Mouse (Mus musculus) heart, embryonic 14.5 days (tissue): ENCODE measurements at regions not wholly inside any gene's neighbourhood (a gene's known extent, or its start where the extent isn't known, plus 50 kb on each side); places are given as distances from the start of the nearest gene placed in this dataset.

Experiments
- ATAC-seq: fragments of 200-750 bp; cut with Nextera tagmentation; 2 replicates; pipeline ENCODE4 v1.8.0; 2017; ENCODE audit warnings: low read depth, moderate TSS enrichment; ENCODE audit not compliant: insufficient number of reproducible peaks, insufficient read depth, low FRiP score
- H3K27ac ChIP-seq, 2 experiments: fragments of 200-500 bp in 1 of 2; fragments of 300-500 bp in 1 of 2; sonication (generic) in 1 of 2; replicated peaks in 1 of 2; 2 replicates each; pipeline ENCODE4 v1.5.1; 2012 to 2014; ENCODE audit warnings: low read depth in 2 of 2, low read length in 2 of 2, control low read depth in 1 of 2, mild to moderate bottlenecking in 1 of 2, mixed read lengths in 1 of 2; ENCODE audit not compliant: control insufficient read depth in 1 of 2, insufficient read depth in 1 of 2
- H3K27me3 ChIP-seq: fragments of 300-500 bp; sonication (generic); 2 replicates; pipeline ENCODE4 v1.6.1; 2014; ENCODE audit warnings: mild to moderate bottlenecking, low read length, control low read depth; ENCODE audit not compliant: control insufficient read depth, insufficient read depth
- H3K36me3 ChIP-seq: fragments of 300-500 bp; sonication (generic); 2 replicates; pipeline ENCODE4 v1.6.1; 2014; ENCODE audit warnings: mild to moderate bottlenecking, control low read depth, low read length, mixed read lengths; ENCODE audit not compliant: control insufficient read depth, insufficient read depth
- H3K4me1 ChIP-seq, 2 experiments: fragments of 200-500 bp in 1 of 2; fragments of 300-500 bp in 1 of 2; sonication (generic) in 1 of 2; 2 replicates each; pipeline ENCODE4 v1.6.1; 2012 to 2014; ENCODE audit warnings: low read length in 2 of 2, control low read depth in 1 of 2, mixed read lengths in 1 of 2; ENCODE audit not compliant: control insufficient read depth in 2 of 2, insufficient read depth in 2 of 2
- H3K4me2 ChIP-seq: fragments of 300-500 bp; sonication (generic); 2 replicates; pipeline ENCODE4 v1.6.1; 2014; ENCODE audit warnings: mild to moderate bottlenecking, low read length
- H3K4me3 ChIP-seq, 2 experiments: fragments of 200-500 bp in 1 of 2; fragments of 300-500 bp in 1 of 2; sonication (generic) in 1 of 2; 2 replicates each; pipeline ENCODE4 v1.5.1; 2012 to 2014; ENCODE audit warnings: low read length in 2 of 2, mild to moderate bottlenecking in 2 of 2, control low read depth in 1 of 2, low read depth in 1 of 2, moderate library complexity in 1 of 2; ENCODE audit not compliant: control insufficient read depth in 1 of 2, insufficient read depth in 1 of 2
- H3K9ac ChIP-seq: fragments of 300-500 bp; sonication (generic); 2 replicates; pipeline ENCODE4 v1.6.1; 2014; ENCODE audit warnings: mild to moderate bottlenecking, low read length
- H3K9me3 ChIP-seq: fragments of 300-500 bp; sonication (generic); 2 replicates; pipeline ENCODE4 v1.6.1; 2016; ENCODE audit warnings: low read length, control low read depth; ENCODE audit not compliant: control insufficient read depth
- WGBS: fragments of 180-500 bp; shearing (Covaris S2); extraction: QIAGEN DNeasy Blood & Tissue Kit; methylation state at CpG from one replicate; pipeline ENCODE4 v1.1.7; 2014; 5-methylcytosine and 5-hydroxymethylcytosine counted together

GRCm38 (mm10) chr12:47117504-47117903, 298.8 kb upstream of the Nova1 start:
- H3K4me1 ChIP-seq, result no peaks in the 10 kb centered on the region
- no peak overlapping the region for H3K9ac ChIP-seq
- H3K9me3 ChIP-seq, result no peaks in the 10 kb centered on the region
- no peaks in the 10 kb centered on the region for H3K27me3 ChIP-seq
- H3K4me3 ChIP-seq, result no peak overlapping the region
- no peaks in the 10 kb centered on the region for H3K36me3 ChIP-seq
- WGBS, result 44% methylated on average over 3 of the region's 3 CpGs
- H3K4me2 ChIP-seq, result no peak overlapping the region
- no peak for ATAC-seq
- H3K27ac ChIP-seq, result no peak overlapping the region

GRCm38 (mm10) chr12:47089234-47089633, 270.5 kb upstream of the Nova1 start:
- H3K36me3 ChIP-seq, result no peaks in the 10 kb centered on the region
- H3K4me2 ChIP-seq, result no peak overlapping the region
- H3K9ac ChIP-seq, result no peak overlapping the region
- no peak for ATAC-seq
- no peak overlapping the region for H3K4me3 ChIP-seq
- no peaks in the 10 kb centered on the region for H3K9me3 ChIP-seq
- H3K27me3 ChIP-seq, result no peaks in the 10 kb centered on the region
- H3K4me1 ChIP-seq, result no peaks in the 10 kb centered on the region
- no peak overlapping the region for H3K27ac ChIP-seq

- no peaks in the 10 kb centered on the region for H3K27me3 ChIP-seq
- no peaks in the 10 kb centered on the region for H3K36me3 ChIP-seq
- ATAC-seq, result no peak
- no peaks in the 10 kb centered on the region for H3K4me1 ChIP-seq
- H3K4me3 ChIP-seq, result no peak overlapping the region
- H3K9me3 ChIP-seq, result no peaks in the 10 kb centered on the region
- no peak overlapping the region for H3K9ac ChIP-seq
- 66% methylated on average over 2 of the region's 2 CpGs for WGBS
- no peak overlapping the region for H3K27ac ChIP-seq
- no peak overlapping the region for H3K4me2 ChIP-seq
These were observed 256.2 kb upstream of the Nova1 start for GRCm38 (mm10) chr12:47074961-47075360.

GRCm38 (mm10) chr12:47052474-47052873, 233.7 kb upstream of the Nova1 start:
- 68% methylated on average over 1 of the region's 1 CpGs for WGBS
- Histone ChIP-seq H3K9ac (no peak overlapping the region), H3K4me1 (no peaks in the 10 kb centered on the region), H3K4me2 (no peak overlapping the region), H3K36me3 (no peaks in the 10 kb centered on the region), H3K4me3 (no peak overlapping the region), H3K9me3 (no peaks in the 10 kb centered on the region), H3K27me3 (no peaks in the 10 kb centered on the region), H3K27ac (no peak overlapping the region)
- no peak for ATAC-seq

GRCm38 (mm10) chr12:47020810-47021348, 202.2 kb upstream of the Nova1 start:
- H3K36me3 ChIP-seq, result no peaks in the 10 kb centered on the region
- H3K9ac ChIP-seq, result no peak overlapping the region
- no peak overlapping the region for H3K27ac ChIP-seq
- no peak for ATAC-seq
- WGBS, result 62% methylated on average over 6 of the region's 6 CpGs
- no peak overlapping the region for H3K4me2 ChIP-seq
- no peaks in the 10 kb centered on the region for H3K27me3 ChIP-seq
- H3K4me3 ChIP-seq, result no peak overlapping the region
- no peaks in the 10 kb centered on the region for H3K4me1 ChIP-seq
- H3K9me3 ChIP-seq, result no peaks in the 10 kb centered on the region

- Histone ChIP-seq H3K4me1 (no peaks in the 10 kb centered on the region), H3K4me2 (no peak overlapping the region), H3K27me3 (no peaks in the 10 kb centered on the region), H3K4me3 (no peak overlapping the region), H3K27ac (no peak overlapping the region), H3K9ac (no peak overlapping the region), H3K9me3 (no peaks in the 10 kb centered on the region), H3K36me3 (no peaks in the 10 kb centered on the region)
- ATAC-seq, result no peak
- 77% methylated on average over 1 of the region's 1 CpGs for WGBS
These were observed 173.6 kb upstream of the Nova1 start for GRCm38 (mm10) chr12:46992343-46992742.

- H3K36me3 ChIP-seq, result no peaks in the 10 kb centered on the region
- H3K4me2 ChIP-seq, result no peak overlapping the region
- no peak overlapping the region for H3K9ac ChIP-seq
- no peak for ATAC-seq
- H3K4me1 ChIP-seq, result no peaks in the 10 kb centered on the region
- no peak overlapping the region for H3K27ac ChIP-seq
- no peaks in the 10 kb centered on the region for H3K9me3 ChIP-seq
- no peak overlapping the region for H3K4me3 ChIP-seq
- no peaks in the 10 kb centered on the region for H3K27me3 ChIP-seq
- 77% methylated on average over 2 of the region's 2 CpGs for WGBS
These were observed 170.2 kb upstream of the Nova1 start for GRCm38 (mm10) chr12:46988972-46989371.

GRCm38 (mm10) chr12:46950223-46950779, 131.6 kb upstream of the Nova1 start:
- Histone ChIP-seq H3K9ac (no peak overlapping the region), H3K4me1 (no peaks in the 10 kb centered on the region), H3K36me3 (no peaks in the 10 kb centered on the region), H3K9me3 (no peaks in the 10 kb centered on the region), H3K4me3 (no peak overlapping the region), H3K27ac (no peak overlapping the region), H3K27me3 (no peaks in the 10 kb centered on the region), H3K4me2 (no peak overlapping the region)
- no peak for ATAC-seq
- WGBS, result 69% methylated on average over 3 of the region's 3 CpGs
